ENCODE assay signal across 27 mouse cellular contexts in genomic region chrX:163063936-163064335, GRCm38 (mm10).
DNase-seq lines count a peak whose midpoint lies in the region; ATAC-seq and TF ChIP-seq lines count a peak whose summit lies in the region.
"Had no signal": no experiment of that assay in that cellular context is flagged by ENCODE, and none has a peak within 500 bp of the region (broad histone marks: within the 10 kb centered on the region; RNA-seq: fewer than 3 reads in every experiment).

No protein-coding gene starts in this region.

- no peaks in the 10 kb centered on the region for H3K36me3 ChIP-seq in embryonic facial prominence, embryonic 14.5 days (ENCODE audit: control insufficient read depth, insufficient read depth, low read length)
- H3K36me3 ChIP-seq in embryonic facial prominence, embryonic 10.5 days (replicated peaks): no peaks in the 10 kb centered on the region
- H3K36me3 ChIP-seq in hindbrain, embryonic 13.5 days: no peaks in the 10 kb centered on the region
- H3K36me3 ChIP-seq: embryonic facial prominence, embryonic 12.5 days; G1E; heart, embryonic 12.5 days; heart, embryonic 15.5 days; hindbrain, embryonic 15.5 days had no signal

- no peak for ATAC-seq in embryonic facial prominence, embryonic 14.5 days (ENCODE audit: low read depth)
- ATAC-seq in activated CD4-positive, CD25-positive, alpha-beta regulatory T cell, adult 4 months: no peak
- no peak for ATAC-seq in hindbrain, embryonic 13.5 days (ENCODE audit: low FRiP score)
- ATAC-seq: forebrain, embryonic 14.5 days; forebrain, postnatal 0 days; intestine, postnatal 0 days had no signal

- 72% methylated on average over 1 of the region's 1 CpGs for WGBS in embryonic facial prominence, embryonic 14.5 days
- WGBS in embryonic facial prominence, embryonic 10.5 days: 79% methylated on average over 1 of the region's 1 CpGs
- WGBS in hindbrain, embryonic 13.5 days: 67% methylated on average over 1 of the region's 1 CpGs

- no peaks in the 10 kb centered on the region; the same call in 1 of the 2 replicates for H3K27me3 ChIP-seq in embryonic facial prominence, embryonic 14.5 days (replicated peaks; ENCODE audit: control insufficient read depth, insufficient read depth, low read length)
- H3K27me3 ChIP-seq in embryonic facial prominence, embryonic 10.5 days (replicated peaks; ENCODE audit: low read depth, poor library complexity, severe bottlenecking): peaks cover 55% of the 10 kb centered on the region
- H3K27me3 ChIP-seq in hindbrain, embryonic 13.5 days: no peaks in the 10 kb centered on the region
- H3K27me3 ChIP-seq: CH12.LX; embryonic facial prominence, embryonic 12.5 days; heart, embryonic 12.5 days; heart, embryonic 15.5 days; hindbrain, embryonic 15.5 days had no signal

- no peak for TF ChIP-seq POLR2A in embryonic fibroblast, embryonic 13.5 days (IDR thresholded peaks at IDR 0.05; ENCODE audit: low read depth, low read length)

- no peaks in the 10 kb centered on the region for H3K4me1 ChIP-seq in embryonic facial prominence, embryonic 14.5 days (ENCODE audit: control insufficient read depth, insufficient read depth, low read length)
- H3K4me1 ChIP-seq in embryonic facial prominence, embryonic 10.5 days: no peaks in the 10 kb centered on the region
- H3K4me1 ChIP-seq in embryonic fibroblast, embryonic 13.5 days (ENCODE audit: control insufficient read depth, insufficient read depth, low read length): no peaks in the 10 kb centered on the region
- H3K4me1 ChIP-seq in hindbrain, embryonic 13.5 days (replicated peaks): no peaks in the 10 kb centered on the region
- H3K4me1 ChIP-seq: embryonic facial prominence, embryonic 12.5 days; heart, embryonic 12.5 days; heart, embryonic 15.5 days; hindbrain, embryonic 15.5 days had no signal

- no peaks in the 10 kb centered on the region for H3K9me3 ChIP-seq in embryonic facial prominence, embryonic 14.5 days (ENCODE audit: control insufficient read depth, low read length)
- no peaks in the 10 kb centered on the region for H3K9me3 ChIP-seq in embryonic facial prominence, embryonic 10.5 days
- H3K9me3 ChIP-seq in hindbrain, embryonic 13.5 days: no peaks in the 10 kb centered on the region
- H3K9me3 ChIP-seq: embryonic facial prominence, embryonic 12.5 days; G1E; heart, embryonic 12.5 days; heart, embryonic 15.5 days; hindbrain, embryonic 15.5 days had no signal

- no peak overlapping the region for H3K4me3 ChIP-seq in embryonic facial prominence, embryonic 14.5 days (ENCODE audit: low read depth, low read length)
- H3K4me3 ChIP-seq in embryonic facial prominence, embryonic 10.5 days: no peak overlapping the region
- no peak overlapping the region for H3K4me3 ChIP-seq in embryonic fibroblast, embryonic 13.5 days (ENCODE audit: insufficient read depth, low read length)
- H3K4me3 ChIP-seq in hindbrain, embryonic 13.5 days: no peak overlapping the region
- H3K4me3 ChIP-seq: embryonic facial prominence, embryonic 12.5 days; gastrocnemius, adult 2 months; heart, embryonic 12.5 days; heart, embryonic 15.5 days; hindbrain, embryonic 15.5 days had no signal

- no peak for TF ChIP-seq CTCF in embryonic fibroblast, embryonic 13.5 days (IDR thresholded peaks at IDR 0.05; ENCODE audit: borderline replicate concordance, insufficient read depth, low read length)

- no peak overlapping the region for H3K27ac ChIP-seq in embryonic facial prominence, embryonic 14.5 days (replicated peaks; ENCODE audit: low read depth, low read length)
- H3K27ac ChIP-seq in embryonic facial prominence, embryonic 10.5 days (replicated peaks): no peak overlapping the region
- 0 out of 2 replicates have a peak overlapping the region, but pooled peaks have one; percentile 58 for H3K27ac ChIP-seq in embryonic fibroblast, embryonic 13.5 days (ENCODE audit: insufficient read depth, low read length)
- no peak overlapping the region for H3K27ac ChIP-seq in hindbrain, embryonic 13.5 days
- H3K27ac ChIP-seq: embryonic facial prominence, embryonic 12.5 days; gastrocnemius, adult 2 months; heart, embryonic 15.5 days; hindbrain, embryonic 15.5 days had no signal

- peak; percentile 1 for DNase-seq in embryonic facial prominence, embryonic 14.5 days (ENCODE audit: low spot score)
- DNase-seq in embryonic facial prominence, embryonic 10.5 days (ENCODE audit: low spot score): no peak
- DNase-seq in NIH3T3 (ENCODE audit: low read depth): peak; percentile 86
- DNase-seq: adrenal gland, adult 2 months; adrenal gland, postnatal 14 days; B cell, adult 2 months; cerebellum, adult 18-20 months; cerebellum, adult 9-10 months; cerebellum, postnatal 14 days; forebrain, postnatal 0 days; gastrocnemius, adult 2 months; gastrocnemius, postnatal 14 days; heart, adult 11 months; heart, postnatal 14 days; heart, postnatal 4 days; kidney, adult 2 months had no signal

- no peak overlapping the region for H3K9ac ChIP-seq in embryonic facial prominence, embryonic 14.5 days (ENCODE audit: low read depth, low read length)
- H3K9ac ChIP-seq in hindbrain, embryonic 13.5 days: no peak overlapping the region
- H3K9ac ChIP-seq: embryonic facial prominence, embryonic 12.5 days; forebrain, postnatal 0 days; heart, embryonic 12.5 days; heart, embryonic 15.5 days; hindbrain, embryonic 15.5 days had no signal

- H3K4me2 ChIP-seq in embryonic facial prominence, embryonic 14.5 days (ENCODE audit: low read depth, low read length): no peak overlapping the region
- H3K4me2 ChIP-seq in hindbrain, embryonic 13.5 days: no peak overlapping the region
- H3K4me2 ChIP-seq: embryonic facial prominence, embryonic 12.5 days; heart, embryonic 12.5 days; heart, embryonic 15.5 days; hindbrain, embryonic 15.5 days had no signal
